Mouse (Mus musculus): ENCODE data around the gene Atp6v1g2. TPM values are rescaled to one million over a fixed set of nuclear protein-coding genes. Genes with fewer than 3 reads are reported as not detected.

The Atp6v1g2 gene
- polyA plus RNA-seq, 1 experiment from 2014 or later, result 52.4 TPM

GRCm38 (mm10) chr17:35242015-35242941 lies 8.8 kb downstream of the Atp6v1g2 start:
- Histone ChIP-seq H3K27me3 (no peaks in the 10 kb centered on the region), H3K36me3 (peaks cover 41% of the 10 kb centered on the region), H3K27ac (peak overlapping the region; percentile 97), H3K4me2 (peak overlapping the region; percentile 92), H3K4me1 (replicated peaks) (peaks cover 57% of the 10 kb centered on the region), H3K9ac (peak overlapping the region; percentile 99), H3K4me3 (peak overlapping the region; percentile 75), H3K9me3 (no peaks in the 10 kb centered on the region)
- WGBS, result under 1% methylated on average over 55 of the region's 55 CpGs
- ATAC-seq (ENCODE audit: low FRiP score), result peak; percentile 38

GRCm38 (mm10) chr17:35243086-35243485 lies 9.6 kb downstream of the Atp6v1g2 start:
- ATAC-seq (ENCODE audit: low FRiP score), result no peak
- H3K27me3 ChIP-seq, result no peaks in the 10 kb centered on the region
- H3K36me3 ChIP-seq, result peaks cover 49% of the 10 kb centered on the region
- peak overlapping the region; percentile 97 for H3K27ac ChIP-seq
- H3K9me3 ChIP-seq, result no peaks in the 10 kb centered on the region
- 5% methylated on average over 16 of the region's 16 CpGs for WGBS
- peak overlapping the region; percentile 92 for H3K4me2 ChIP-seq
- peak overlapping the region; percentile 75 for H3K4me3 ChIP-seq
- peak overlapping the region; percentile 99 for H3K9ac ChIP-seq
- peaks cover 60% of the 10 kb centered on the region for H3K4me1 ChIP-seq (replicated peaks)

GRCm38 (mm10) chr17:35244999-35245398 lies 11.5 kb downstream of the Atp6v1g2 start:
- 80% methylated on average over 2 of the region's 2 CpGs for WGBS
- H3K4me3 ChIP-seq, result peak overlapping the region; percentile 75
- H3K27ac ChIP-seq, result no peak overlapping the region
- no peaks in the 10 kb centered on the region for H3K27me3 ChIP-seq
- H3K9me3 ChIP-seq, result no peaks in the 10 kb centered on the region
- peak overlapping the region; percentile 99 for H3K9ac ChIP-seq
- H3K36me3 ChIP-seq, result peaks cover 68% of the 10 kb centered on the region
- H3K4me2 ChIP-seq, result peak overlapping the region; percentile 92
- H3K4me1 ChIP-seq (replicated peaks), result peaks cover 58% of the 10 kb centered on the region
- no peak for ATAC-seq (ENCODE audit: low FRiP score)

GRCm38 (mm10) chr17:35245731-35246623 lies 12.5 kb downstream of the Atp6v1g2 start:
- peak overlapping the region; percentile 75 for H3K4me3 ChIP-seq
- no peak for ATAC-seq (ENCODE audit: low FRiP score)
- peaks cover 49% of the 10 kb centered on the region for H3K4me1 ChIP-seq (replicated peaks)
- peak overlapping the region; percentile 99 for H3K9ac ChIP-seq
- peaks cover 78% of the 10 kb centered on the region for H3K36me3 ChIP-seq
- peak overlapping the region; percentile 92 for H3K4me2 ChIP-seq
- WGBS, result 84% methylated on average over 15 of the region's 15 CpGs
- no peaks in the 10 kb centered on the region for H3K27me3 ChIP-seq
- 0 out of 2 replicates have a peak overlapping the region, but pooled peaks have one; percentile 19 for H3K27ac ChIP-seq
- H3K9me3 ChIP-seq, result no peaks in the 10 kb centered on the region

GRCm38 (mm10) chr17:35247144-35247543 lies 13.7 kb downstream of the Atp6v1g2 start:
- H3K9ac ChIP-seq, result no peak overlapping the region

GRCm38 (mm10) chr17:35248986-35249385 lies 15.5 kb downstream of the Atp6v1g2 start:
- Histone ChIP-seq H3K4me1 (replicated peaks) (peaks cover 39% of the 10 kb centered on the region), H3K9ac (no peak overlapping the region), H3K9me3 (no peaks in the 10 kb centered on the region), H3K36me3 (peaks cover 99% of the 10 kb centered on the region), H3K27ac (0 out of 2 replicates have a peak overlapping the region, but pooled peaks have one; percentile 20), H3K4me2 (no peak overlapping the region), H3K27me3 (no peaks in the 10 kb centered on the region), H3K4me3 (no peak overlapping the region)
- no peak for ATAC-seq (ENCODE audit: low FRiP score)
- 89% methylated on average over 14 of the region's 14 CpGs for WGBS

More at GRCm38 (mm10) chr17:35247144-35247543, 13.7 kb downstream of the Atp6v1g2 start:
- WGBS, result 81% methylated on average over 7 of the region's 7 CpGs
- Histone ChIP-seq H3K27me3 (no peaks in the 10 kb centered on the region), H3K4me3 (no peak overlapping the region), H3K36me3 (peaks cover 89% of the 10 kb centered on the region), H3K9me3 (no peaks in the 10 kb centered on the region), H3K4me2 (no peak overlapping the region), H3K27ac (no peak overlapping the region), H3K4me1 (replicated peaks) (peaks cover 49% of the 10 kb centered on the region)
- no peak for ATAC-seq (ENCODE audit: low FRiP score)

GRCm38 (mm10) chr17:35249451-35250197 lies 16.2 kb downstream of the Atp6v1g2 start:
- no peak overlapping the region for H3K9ac ChIP-seq
- no peaks in the 10 kb centered on the region for H3K9me3 ChIP-seq
- ATAC-seq (ENCODE audit: low FRiP score), result no peak
- H3K27me3 ChIP-seq, result no peaks in the 10 kb centered on the region
- H3K4me3 ChIP-seq, result no peak overlapping the region
- H3K4me1 ChIP-seq (replicated peaks), result peaks cover 32% of the 10 kb centered on the region
- peak overlapping the region; percentile 20; the same call in 1 of the 2 replicates for H3K27ac ChIP-seq
- no peak overlapping the region for H3K4me2 ChIP-seq
- peaks cover 99% of the 10 kb centered on the region for H3K36me3 ChIP-seq
- 87% methylated on average over 19 of the region's 19 CpGs for WGBS

- Histone ChIP-seq H3K27ac (no peak overlapping the region), H3K9me3 (no peaks in the 10 kb centered on the region)
- WGBS, result 91% methylated on average over 3 of the region's 3 CpGs
Observed at GRCm38 (mm10) chr17:35250348-35251120, 17.1 kb downstream of the Atp6v1g2 start.

GRCm38 (mm10) chr17:35251162-35251719 lies 17.8 kb downstream of the Atp6v1g2 start:
- Histone ChIP-seq H3K36me3 (peaks cover 84% of the 10 kb centered on the region), H3K4me2 (no peak overlapping the region), H3K9me3 (no peaks in the 10 kb centered on the region), H3K27ac (no peak overlapping the region), H3K27me3 (no peaks in the 10 kb centered on the region), H3K9ac (no peak overlapping the region), H3K4me1 (replicated peaks) (peaks cover 16% of the 10 kb centered on the region), H3K4me3 (no peak overlapping the region)
- no peak for ATAC-seq (ENCODE audit: low FRiP score)
- 87% methylated on average over 15 of the region's 15 CpGs for WGBS

More at GRCm38 (mm10) chr17:35250348-35251120, 17.1 kb downstream of the Atp6v1g2 start:
- H3K36me3 ChIP-seq, result peaks cover 91% of the 10 kb centered on the region
- no peak overlapping the region for H3K9ac ChIP-seq
- no peak for ATAC-seq (ENCODE audit: low FRiP score)
- no peak overlapping the region for H3K4me3 ChIP-seq
- no peak overlapping the region for H3K4me2 ChIP-seq
- H3K27me3 ChIP-seq, result no peaks in the 10 kb centered on the region
- peaks cover 23% of the 10 kb centered on the region for H3K4me1 ChIP-seq (replicated peaks)

- WGBS, result 82% methylated on average over 5 of the region's 5 CpGs
- Histone ChIP-seq H3K4me2 (no peak overlapping the region), H3K9ac (no peak overlapping the region), H3K9me3 (no peaks in the 10 kb centered on the region), H3K4me3 (no peak overlapping the region), H3K27ac (no peak overlapping the region; the same call in 1 of the 2 replicates), H3K4me1 (replicated peaks) (peaks cover 10% of the 10 kb centered on the region), H3K36me3 (peaks cover 77% of the 10 kb centered on the region), H3K27me3 (0 out of 2 replicates have a peak, but pooled peaks cover under 1% of the 10 kb centered on the region)
- ATAC-seq (ENCODE audit: low FRiP score), result no peak
Observed at GRCm38 (mm10) chr17:35251981-35252380, 18.5 kb downstream of the Atp6v1g2 start.
